Mouse (Mus musculus) kidney, adult 11 months (tissue): ENCODE results near the gene Tekt3.
A peak's percentile ranks its signal among the peaks of the same experiment; 100 is the strongest.

Experiments used
- DNase-seq: peaks from one replicate; pipeline ENCODE4 v3.0.0; 2022

The Tekt3 gene

DNA sequence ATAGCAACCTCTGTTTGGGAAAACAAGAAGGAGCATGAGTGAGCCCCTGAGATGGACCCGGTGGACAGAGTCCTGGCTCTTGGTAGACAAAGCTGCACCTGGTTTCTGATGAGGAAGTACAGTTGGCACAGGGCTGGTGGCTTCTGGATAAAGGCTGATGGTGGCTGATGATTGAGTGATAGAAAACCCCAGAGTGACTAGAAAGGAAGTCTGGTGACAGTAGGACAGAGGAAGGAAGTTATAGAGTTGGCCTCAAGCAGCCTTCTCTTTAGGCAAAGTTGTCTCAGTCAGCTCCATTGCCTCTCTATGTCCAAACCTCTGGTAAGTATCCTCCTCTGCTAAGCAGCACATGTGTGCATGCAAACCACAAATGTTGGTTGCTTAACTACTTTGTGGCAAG is 1.5 kb upstream of the Tekt3 start:
- no peak for DNase-seq

GRCm38 (mm10) chr11:63066526-63066925 is 5.1 kb downstream of the Tekt3 start:
- DNase-seq = no peak

- DNase-seq = no peak
These were observed 8.6 kb downstream of the Tekt3 start for GRCm38 (mm10) chr11:63070081-63070480.

DNA sequence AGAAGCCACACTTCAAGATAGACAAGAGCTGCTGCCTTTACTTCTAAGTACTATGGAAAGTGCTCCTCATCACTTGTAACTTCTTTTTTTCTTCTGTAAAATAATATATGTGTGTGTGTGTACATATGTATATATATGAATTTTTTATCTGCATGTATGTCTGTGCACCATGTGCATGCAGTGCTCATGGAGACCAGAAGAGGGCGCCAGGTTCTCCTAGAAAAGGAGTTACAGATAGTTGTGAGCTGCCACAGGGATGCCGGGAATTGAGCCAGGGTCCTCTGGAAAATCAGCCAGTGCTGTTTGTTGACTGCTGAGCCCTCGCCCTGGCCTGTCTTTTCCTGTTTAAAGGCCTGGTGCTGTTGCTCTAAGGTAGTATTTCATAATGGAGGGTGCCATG is 23.1 kb downstream of the Tekt3 start:
- DNase-seq = no peak

DNA sequence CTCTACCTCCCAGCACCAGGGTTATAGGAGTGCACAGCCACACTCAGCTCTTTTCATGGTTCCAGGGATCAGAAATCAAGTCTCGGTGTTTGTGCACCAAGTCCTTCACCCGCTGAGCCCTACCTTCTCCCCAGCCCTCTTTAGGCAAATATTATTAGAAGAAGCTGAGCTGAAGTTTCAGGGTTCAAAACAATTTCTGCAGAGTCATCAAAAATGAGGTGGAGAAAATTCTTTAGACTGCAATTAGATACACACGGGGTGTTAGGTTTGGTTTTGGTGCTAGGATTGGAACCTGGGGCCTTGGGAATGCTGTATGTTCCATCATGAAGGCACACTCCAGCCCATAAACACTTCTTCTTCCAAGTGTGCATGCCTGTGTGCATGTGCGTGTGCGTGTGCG is 27.2 kb downstream of the Tekt3 start:
- no peak for DNase-seq

DNA sequence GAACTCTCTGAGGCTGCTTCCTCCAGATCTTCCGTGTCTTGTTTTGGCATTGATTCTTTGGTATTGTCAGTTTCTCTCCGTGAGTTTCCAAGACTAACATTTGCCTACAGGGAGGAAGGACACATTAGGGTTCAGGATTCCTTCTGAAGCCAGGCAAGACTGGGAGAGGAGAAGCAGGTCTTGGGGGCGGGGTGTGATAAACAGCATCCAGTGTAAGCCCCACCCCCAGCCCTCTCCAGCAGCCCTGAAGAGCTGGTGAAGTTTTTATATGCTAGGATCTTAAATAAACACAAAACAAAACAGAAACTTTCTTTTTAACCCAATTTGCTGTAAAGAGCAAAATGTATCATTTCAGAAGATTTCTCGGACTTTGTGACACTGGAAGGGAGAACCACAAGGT is 28.8 kb downstream of the Tekt3 start:
- DNase-seq = no peak

DNA sequence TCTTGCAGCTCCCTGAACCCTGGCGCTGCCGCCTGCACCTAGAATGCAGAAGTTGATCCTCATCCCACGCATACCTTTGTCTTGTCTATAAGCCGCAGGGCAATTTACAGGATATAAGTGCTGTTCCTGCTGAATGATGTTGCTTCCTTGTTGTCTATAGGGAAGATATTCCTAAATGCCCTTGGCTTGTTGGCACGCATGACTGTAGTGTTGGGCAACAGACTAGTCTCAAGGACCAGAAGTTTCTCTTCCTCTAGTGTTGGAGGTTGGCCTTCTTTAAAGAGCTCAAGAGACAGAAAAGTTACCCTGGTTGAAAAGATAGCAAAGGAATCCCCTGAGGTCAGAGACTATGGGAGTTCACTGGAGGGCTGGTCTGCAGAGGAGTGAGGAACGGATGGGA is 29.5 kb downstream of the Tekt3 start:
- DNase-seq = no peak

- DNase-seq = no peak
These were observed 30.8 kb downstream of the Tekt3 start for GRCm38 (mm10) chr11:63092271-63092670.

GRCm38 (mm10) chr11:63093601-63094000 is 32.1 kb downstream of the Tekt3 start:
- no peak for DNase-seq

DNA sequence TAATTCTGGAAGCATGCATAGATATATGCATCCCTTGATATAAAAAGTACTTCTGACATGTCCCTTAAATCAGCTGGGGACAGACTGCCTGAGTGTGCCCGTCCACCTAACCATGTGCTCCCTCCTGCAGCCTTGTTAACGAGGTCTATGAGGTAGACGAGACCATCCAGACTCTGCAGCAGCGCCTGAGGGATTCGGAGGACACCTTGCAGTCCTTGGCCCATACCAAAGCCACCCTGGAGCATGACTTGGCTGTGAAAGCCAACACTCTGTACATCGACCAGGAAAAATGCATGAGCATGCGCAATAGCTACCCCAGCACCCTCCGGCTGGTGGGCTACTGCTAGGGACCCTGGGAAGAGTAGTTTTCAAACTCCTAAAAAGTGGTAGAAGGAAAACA is 33.0 kb downstream of the Tekt3 start:
- DNase-seq = no peak

DNA sequence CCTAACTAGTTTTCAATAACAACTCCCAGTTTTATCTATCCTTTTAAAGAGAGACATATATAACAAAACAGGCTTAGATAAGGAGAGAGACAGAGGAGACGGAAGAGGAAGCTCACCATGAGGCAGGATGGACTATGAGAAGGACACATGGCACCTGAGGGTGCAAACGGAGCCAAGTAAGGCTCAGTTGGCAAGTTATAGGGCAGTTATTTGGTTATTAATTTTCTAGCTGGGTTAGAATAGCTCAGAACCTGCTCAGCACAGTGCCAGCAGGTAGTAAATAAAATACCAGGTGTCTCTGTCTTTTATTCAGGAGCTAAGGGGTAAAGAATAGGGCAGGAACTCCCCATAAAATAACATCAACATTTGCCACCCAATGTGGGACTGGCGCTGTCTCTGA is 36.6 kb downstream of the Tekt3 start:
- DNase-seq = peak; percentile 7

DNA sequence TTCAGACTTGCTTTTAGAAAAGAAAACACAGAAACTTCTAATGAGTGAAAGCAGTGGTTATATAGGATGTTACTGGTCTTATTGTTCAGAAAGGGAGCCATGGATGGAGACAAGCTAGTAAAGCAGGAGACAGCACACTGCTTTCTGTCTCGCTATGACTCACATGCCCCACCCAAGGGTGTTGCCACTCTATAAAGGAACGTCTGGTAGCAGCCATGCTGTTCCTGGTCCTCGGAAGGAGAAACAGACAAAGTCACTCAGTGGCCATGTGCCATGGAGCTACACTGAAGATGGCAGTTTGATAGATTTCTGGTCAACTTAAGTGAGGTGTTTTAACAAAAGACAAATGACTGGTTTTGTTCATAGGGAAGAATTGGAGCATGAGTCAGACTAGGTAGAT is 37.9 kb downstream of the Tekt3 start:
- DNase-seq = no peak

- no peak for DNase-seq
These were observed 41.8 kb downstream of the Tekt3 start for GRCm38 (mm10) chr11:63103256-63103655.

GRCm38 (mm10) chr11:63104026-63104425 is 42.6 kb downstream of the Tekt3 start:
- DNase-seq = no peak

- DNase-seq = no peak
These were observed 47.8 kb downstream of the Tekt3 start for GRCm38 (mm10) chr11:63109230-63109775.

GRCm38 (mm10) chr11:63110329-63110728 is 48.9 kb downstream of the Tekt3 start:
- no peak for DNase-seq

GRCm38 (mm10) chr11:63114807-63115641 is 53.6 kb downstream of the Tekt3 start:
- no peak for DNase-seq

DNA sequence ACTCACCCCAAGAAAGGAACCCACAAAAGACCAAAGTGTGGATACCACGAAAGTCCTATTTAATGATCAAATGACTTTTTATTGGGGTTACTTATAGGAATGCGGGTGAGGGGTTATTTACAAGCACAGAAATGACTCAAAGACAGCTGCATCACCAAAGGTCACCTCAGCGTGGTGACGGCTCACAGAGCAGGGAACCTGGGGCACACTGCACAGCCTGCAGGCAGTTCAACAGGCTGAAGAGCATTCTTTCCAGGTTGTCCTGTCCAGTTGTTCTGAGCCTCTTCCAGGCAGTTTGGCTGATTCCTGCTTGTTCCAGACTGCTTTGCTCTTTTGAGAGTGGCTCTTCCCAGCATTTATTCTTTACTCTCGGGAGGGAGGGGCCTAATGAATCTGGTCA is 55.2 kb downstream of the Tekt3 start:
- no peak for DNase-seq

GRCm38 (mm10) chr11:63117266-63117665 is 55.8 kb downstream of the Tekt3 start:
- DNase-seq = no peak

DNA sequence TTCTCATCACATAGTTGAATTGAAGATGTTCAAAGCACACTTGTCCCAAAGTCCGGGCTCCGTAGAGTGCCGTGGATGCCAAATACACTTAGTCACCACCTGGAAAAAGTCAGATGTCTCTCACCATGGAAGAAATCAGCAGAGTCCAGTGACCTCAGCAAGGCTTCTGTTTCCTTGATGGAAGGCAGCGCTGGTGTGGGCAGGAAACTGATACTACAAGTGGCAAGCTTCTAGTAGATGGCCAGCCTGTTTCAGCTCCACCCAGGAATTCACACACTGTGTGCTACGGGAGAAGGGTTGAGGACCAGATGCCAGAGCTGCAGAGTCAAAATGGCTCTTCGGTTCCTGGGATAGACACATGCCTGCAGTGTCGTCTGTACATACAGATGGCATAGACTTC is 58.3 kb downstream of the Tekt3 start:
- DNase-seq = no peak

GRCm38 (mm10) chr11:63122249-63122648 is 60.8 kb downstream of the Tekt3 start:
- DNase-seq = no peak

DNA sequence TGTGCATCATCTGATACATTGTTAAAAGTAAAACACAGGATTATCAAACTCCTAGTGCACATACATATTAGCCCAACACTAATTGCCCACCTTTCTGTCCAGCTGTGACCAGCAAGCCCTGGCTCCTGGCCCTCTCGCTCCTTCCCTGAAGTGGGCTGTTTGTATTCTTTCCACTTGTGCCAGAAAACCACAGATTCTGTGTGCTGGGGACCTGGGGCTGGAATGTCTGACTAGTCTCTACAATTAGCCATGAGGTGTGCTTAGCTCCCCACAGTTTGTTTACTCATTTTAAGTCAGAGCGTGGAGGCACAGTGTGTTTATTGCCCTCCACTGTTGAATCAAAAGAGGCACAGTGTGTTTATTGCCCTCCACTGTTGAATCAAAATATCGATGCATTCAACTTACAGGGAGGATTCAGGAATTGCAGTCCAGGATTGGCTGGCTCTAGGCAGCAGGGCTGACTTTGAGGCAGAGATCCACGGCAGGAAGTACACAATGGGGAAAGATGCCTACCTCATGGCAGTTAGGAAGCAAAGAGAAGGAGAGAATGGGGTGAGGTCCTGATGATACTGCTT is 61.4 kb downstream of the Tekt3 start:
- no peak for DNase-seq

GRCm38 (mm10) chr11:63124316-63124715 is 62.9 kb downstream of the Tekt3 start:
- no peak for DNase-seq

DNA sequence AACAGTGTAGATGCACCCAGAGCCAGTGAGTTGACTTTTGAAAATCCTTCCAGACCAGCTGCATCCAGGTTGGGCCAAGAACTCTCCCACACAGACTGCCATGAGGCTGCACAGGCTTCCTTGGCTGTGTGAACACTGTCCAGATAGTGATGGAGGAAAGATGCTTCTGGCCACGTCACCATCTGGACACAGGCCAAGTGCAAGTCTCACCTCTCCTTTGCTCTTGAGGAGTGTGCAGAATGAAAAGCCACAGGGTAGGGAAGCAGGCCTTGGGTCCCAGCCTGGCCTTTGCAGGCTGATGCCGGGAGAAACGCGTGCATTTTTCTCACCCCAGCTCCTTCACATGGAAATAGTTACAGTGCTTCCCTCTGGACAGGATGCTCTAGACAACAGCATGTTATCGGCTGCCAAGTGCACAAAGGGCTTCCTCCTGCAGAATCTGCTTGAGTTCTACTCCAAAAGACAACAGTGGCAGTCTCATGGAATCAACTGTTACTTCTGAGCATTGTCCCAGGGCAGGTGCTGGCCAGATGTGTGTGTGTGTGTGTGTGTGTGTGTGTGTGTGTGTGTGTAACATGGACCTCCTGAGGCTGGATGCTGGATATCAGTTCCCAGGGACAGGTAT is 64.5 kb downstream of the Tekt3 start:
- no peak for DNase-seq
